In genomic region chr19:58113092-58113731, GRCm38 (mm10) we compare ENCODE assay signal across 9 mouse cellular contexts.
A peak's percentile ranks its signal among the peaks of the same experiment; 100 is the strongest.
DNase-seq lines count a peak whose midpoint lies in the region; ATAC-seq and TF ChIP-seq lines count a peak whose summit lies in the region.
"Had no signal": no experiment of that assay in that cellular context is flagged by ENCODE, and none has a peak within 500 bp of the region (broad histone marks: within the 10 kb centered on the region; RNA-seq: fewer than 3 reads in every experiment).

No protein-coding gene starts in this region.

- no peak for TF ChIP-seq CTCF in midbrain, postnatal 0 days (IDR thresholded peaks at IDR 0.05)
- no peak for TF ChIP-seq CTCF in left cerebral cortex, adult 2 months (IDR thresholded peaks at IDR 0.05)

- H3K4me3 ChIP-seq in kidney, embryonic 14.5 days (ENCODE audit: low read length) = no peak overlapping the region
- H3K4me3 ChIP-seq in forebrain, embryonic 10.5 days = no peak overlapping the region
- H3K4me3 ChIP-seq in intestine, embryonic 16.5 days (ENCODE audit: low read length) = no peak overlapping the region
- H3K4me3 ChIP-seq in midbrain, postnatal 0 days (ENCODE audit: low read depth, low read length) = no peak overlapping the region
- H3K4me3 ChIP-seq in left cerebral cortex, adult 2 months = no peak overlapping the region

- H3K27ac ChIP-seq in kidney, embryonic 14.5 days (ENCODE audit: low read depth, low read length) = no peak overlapping the region
- H3K27ac ChIP-seq in forebrain, embryonic 10.5 days = no peak overlapping the region
- H3K27ac ChIP-seq in intestine, embryonic 16.5 days (ENCODE audit: low read length) = no peak overlapping the region
- no peak overlapping the region for H3K27ac ChIP-seq in midbrain, postnatal 0 days (ENCODE audit: low read depth, low read length)
- H3K27ac ChIP-seq in left cerebral cortex, adult 2 months = no peak overlapping the region
- H3K27ac ChIP-seq: macrophage had no signal

- no peaks in the 10 kb centered on the region for H3K36me3 ChIP-seq in kidney, embryonic 14.5 days (ENCODE audit: control insufficient read depth, insufficient read depth, low read length)
- H3K36me3 ChIP-seq in forebrain, embryonic 10.5 days (replicated peaks) = 0 out of 2 replicates have a peak, but pooled peaks cover 1% of the 10 kb centered on the region
- no peaks in the 10 kb centered on the region for H3K36me3 ChIP-seq in intestine, embryonic 16.5 days (ENCODE audit: control insufficient read depth, insufficient read depth, low read length)
- no peaks in the 10 kb centered on the region for H3K36me3 ChIP-seq in midbrain, postnatal 0 days (ENCODE audit: insufficient read depth, low read length)

- no peaks in the 10 kb centered on the region for H3K27me3 ChIP-seq in kidney, embryonic 14.5 days (ENCODE audit: control insufficient read depth, insufficient read depth, low read length)
- H3K27me3 ChIP-seq in forebrain, embryonic 10.5 days (ENCODE audit: poor library complexity, severe bottlenecking) = peaks cover 51% of the 10 kb centered on the region
- no peaks in the 10 kb centered on the region for H3K27me3 ChIP-seq in intestine, embryonic 16.5 days (replicated peaks; ENCODE audit: control insufficient read depth, insufficient read depth, low read length)
- no peaks in the 10 kb centered on the region for H3K27me3 ChIP-seq in midbrain, postnatal 0 days (ENCODE audit: insufficient read depth, low read length)

- no peak overlapping the region for H3K9ac ChIP-seq in kidney, embryonic 14.5 days (ENCODE audit: low read depth, low read length)
- no peak overlapping the region for H3K9ac ChIP-seq in intestine, embryonic 16.5 days (ENCODE audit: low read depth, low read length)
- H3K9ac ChIP-seq in midbrain, postnatal 0 days (replicated peaks; ENCODE audit: low read length, poor library complexity, severe bottlenecking) = no peak overlapping the region

- H3K4me2 ChIP-seq in kidney, embryonic 14.5 days (replicated peaks; ENCODE audit: low read depth, low read length) = no peak overlapping the region
- no peak overlapping the region for H3K4me2 ChIP-seq in intestine, embryonic 16.5 days (ENCODE audit: low read depth, low read length)
- H3K4me2 ChIP-seq in midbrain, postnatal 0 days (ENCODE audit: low read depth, low read length, poor library complexity, severe bottlenecking) = no peak overlapping the region

- no peaks in the 10 kb centered on the region for H3K9me3 ChIP-seq in kidney, embryonic 14.5 days (ENCODE audit: control insufficient read depth, low read length)
- H3K9me3 ChIP-seq in forebrain, embryonic 10.5 days = peaks cover 2% of the 10 kb centered on the region; the same call in 1 of the 2 replicates
- H3K9me3 ChIP-seq in intestine, embryonic 16.5 days (ENCODE audit: control insufficient read depth, low read length) = no peaks in the 10 kb centered on the region
- H3K9me3 ChIP-seq in midbrain, postnatal 0 days (ENCODE audit: low read length) = no peaks in the 10 kb centered on the region

- WGBS in kidney, embryonic 14.5 days = 83% methylated on average over 5 of the region's 5 CpGs
- WGBS in forebrain, embryonic 10.5 days = 70% methylated on average over 5 of the region's 5 CpGs
- WGBS in intestine, embryonic 16.5 days = 77% methylated on average over 5 of the region's 5 CpGs
- WGBS in midbrain, postnatal 0 days = 80% methylated on average over 5 of the region's 5 CpGs

- no peak for DNase-seq in kidney, adult 18-20 months
- DNase-seq in forebrain, embryonic 10.5 days (ENCODE audit: extremely low spot score, low spot score) = peak; percentile 9
- no peak for DNase-seq in midbrain, postnatal 0 days (ENCODE audit: low spot score)
- DNase-seq in adrenal gland, postnatal 10 days = no peak
- no peak for DNase-seq in cerebellum, adult 9-10 months
- no peak for DNase-seq in left cerebral cortex, adult 2 months (ENCODE audit: extremely low spot score in 1 of 2, low spot score in 2 of 2)

- H3K4me1 ChIP-seq in kidney, embryonic 14.5 days (ENCODE audit: control insufficient read depth, insufficient read depth, low read length) = 0 out of 2 replicates have a peak, but pooled peaks cover under 1% of the 10 kb centered on the region
- peaks cover 23% of the 10 kb centered on the region for H3K4me1 ChIP-seq in forebrain, embryonic 10.5 days
- no peaks in the 10 kb centered on the region for H3K4me1 ChIP-seq in intestine, embryonic 16.5 days (ENCODE audit: control insufficient read depth, insufficient read depth, low read length)
- no peaks in the 10 kb centered on the region for H3K4me1 ChIP-seq in midbrain, postnatal 0 days (ENCODE audit: insufficient read depth, low read length)

- peak; percentile 88 for ATAC-seq in kidney, embryonic 14.5 days (ENCODE audit: low FRiP score, low TSS enrichment)
- peak; percentile 85 for ATAC-seq in intestine, embryonic 16.5 days
- peak; percentile 94 for ATAC-seq in midbrain, postnatal 0 days (ENCODE audit: low FRiP score)

- intact Hi-C loops in left cerebral cortex, adult 2 months (cut with DNase I) = no loop called here
